Mouse (Mus musculus) embryonic facial prominence, embryonic 12.5 days (tissue): ENCODE data around the gene Ube2a. TPM values are rescaled to one million over a fixed set of nuclear protein-coding genes. Genes with fewer than 3 reads are reported as not detected.

Source experiments
- ATAC-seq: fragments of 200-750 bp; cut with Nextera tagmentation; 2 replicates; pipeline ENCODE4 v1.8.0; 2017; ENCODE audit not compliant: insufficient number of reproducible peaks, insufficient read depth, low FRiP score, low TSS enrichment
- H3K27ac ChIP-seq: fragments of 300-500 bp; sonication (generic); 2 replicates; pipeline ENCODE4 v1.5.1; 2016; ENCODE audit warnings: mild to moderate bottlenecking
- H3K27me3 ChIP-seq: fragments of 300-500 bp; sonication (generic); 2 replicates; pipeline ENCODE4 v1.6.1; 2016; ENCODE audit warnings: mild to moderate bottlenecking, moderate library complexity
- H3K36me3 ChIP-seq: fragments of 300-500 bp; sonication (generic); 2 replicates; pipeline ENCODE4 v1.6.1; 2016; ENCODE audit warnings: mild to moderate bottlenecking
- H3K4me1 ChIP-seq: fragments of 300-500 bp; sonication (generic); 2 replicates; pipeline ENCODE4 v1.6.1; 2016
- H3K4me2 ChIP-seq: fragments of 300-500 bp; sonication (generic); replicated peaks from 2 replicates; pipeline ENCODE4 v1.6.1; 2016; ENCODE audit warnings: mild to moderate bottlenecking, moderate library complexity
- H3K4me3 ChIP-seq: fragments of 300-500 bp; sonication (generic); 2 replicates; pipeline ENCODE4 v1.5.1; 2016; ENCODE audit warnings: mild to moderate bottlenecking
- H3K9ac ChIP-seq: fragments of 300-500 bp; sonication (generic); 2 replicates; pipeline ENCODE4 v1.6.1; 2016; ENCODE audit warnings: mild to moderate bottlenecking, moderate library complexity
- H3K9me3 ChIP-seq: fragments of 300-500 bp; sonication (generic); 2 replicates; pipeline ENCODE4 v1.6.1; 2016; ENCODE audit warnings: mild to moderate bottlenecking, moderate library complexity
- WGBS: fragments of 180-500 bp; shearing (Covaris S2); methylation state at CpG from one replicate; pipeline ENCODE4 v1.1.7; 2016; 5-methylcytosine and 5-hydroxymethylcytosine counted together
- polyA plus RNA-seq: library from polyadenylated mRNA; unstranded; fragments of >200 nt; fragmentation: Nextera tagmentation; extraction: Ambion mirVana; gene quantifications from 2 replicates; pipeline ENCODE4 v1.2.1, GENCODE M21; 2016

The Ube2a gene
- 118 and 120 TPM in 2 replicates for polyA plus RNA-seq

GRCm38 (mm10) chrX:36873765-36874164 lies at the start of gene Ube2a, which contains the start of gene C330007P06Rik:
Gene Ube2a, plus strand, starts transcription at chrX:36873900.
Gene C330007P06Rik, minus strand, starts transcription at chrX:36874111.
- peak within 1 kb of the TSS; percentile 75 for H3K9ac ChIP-seq
- WGBS, result 26% methylated on average over 8 of the region's 8 CpGs
- H3K27me3 ChIP-seq, result no peaks in the 10 kb centered on the region
- no peaks in the 10 kb centered on the region for H3K9me3 ChIP-seq
- peak; percentile 13; the same call in 1 of the 2 replicates for ATAC-seq
- peak within 1 kb of the TSS; percentile 80 for H3K27ac ChIP-seq
- H3K4me3 ChIP-seq, result peak within 1 kb of the TSS; percentile 64
- H3K36me3 ChIP-seq, result no peaks in the 10 kb centered on the region
- no peaks in the 10 kb centered on the region for H3K4me1 ChIP-seq
- H3K4me2 ChIP-seq, result peak within 1 kb of the TSS; percentile 54

GRCm38 (mm10) chrX:36823932-36824711 lies 49.6 kb upstream of the Ube2a start:
- Histone ChIP-seq H3K27me3 (no peaks in the 10 kb centered on the region), H3K4me3 (no peak overlapping the region), H3K9me3 (no peaks in the 10 kb centered on the region), H3K36me3 (no peaks in the 10 kb centered on the region), H3K27ac (no peak overlapping the region), H3K4me1 (no peaks in the 10 kb centered on the region), H3K4me2 (no peak overlapping the region), H3K9ac (no peak overlapping the region)
- no peak for ATAC-seq
- WGBS, result 76% methylated on average over 10 of the region's 10 CpGs

GRCm38 (mm10) chrX:36825032-36825431 lies 48.7 kb upstream of the Ube2a start:
- Histone ChIP-seq H3K4me1 (no peaks in the 10 kb centered on the region), H3K36me3 (no peaks in the 10 kb centered on the region), H3K4me2 (no peak overlapping the region), H3K27me3 (no peaks in the 10 kb centered on the region), H3K27ac (no peak overlapping the region), H3K4me3 (no peak overlapping the region), H3K9me3 (no peaks in the 10 kb centered on the region), H3K9ac (no peak overlapping the region)
- ATAC-seq, result no peak
- WGBS, result 62% methylated on average over 2 of the region's 2 CpGs

GRCm38 (mm10) chrX:36826873-36827272 lies 46.8 kb upstream of the Ube2a start:
- no peak overlapping the region for H3K4me2 ChIP-seq
- H3K4me1 ChIP-seq, result no peaks in the 10 kb centered on the region
- H3K4me3 ChIP-seq, result no peak overlapping the region
- H3K27me3 ChIP-seq, result no peaks in the 10 kb centered on the region
- H3K27ac ChIP-seq, result no peak overlapping the region
- ATAC-seq, result no peak
- no peaks in the 10 kb centered on the region for H3K36me3 ChIP-seq
- no peak overlapping the region for H3K9ac ChIP-seq
- no peaks in the 10 kb centered on the region for H3K9me3 ChIP-seq
- 91% methylated on average over 2 of the region's 5 CpGs for WGBS

GRCm38 (mm10) chrX:36830271-36830670 lies 43.4 kb upstream of the Ube2a start:
- Histone ChIP-seq H3K9me3 (no peaks in the 10 kb centered on the region), H3K4me3 (no peak overlapping the region), H3K36me3 (no peaks in the 10 kb centered on the region), H3K4me2 (no peak overlapping the region), H3K27ac (no peak overlapping the region), H3K4me1 (no peaks in the 10 kb centered on the region), H3K9ac (no peak overlapping the region), H3K27me3 (no peaks in the 10 kb centered on the region)
- no peak for ATAC-seq
- 43% methylated on average over 5 of the region's 5 CpGs for WGBS

GRCm38 (mm10) chrX:36831632-36832031 lies 42.1 kb upstream of the Ube2a start:
- Histone ChIP-seq H3K4me2 (no peak overlapping the region), H3K9me3 (no peaks in the 10 kb centered on the region), H3K36me3 (no peaks in the 10 kb centered on the region), H3K27ac (no peak overlapping the region), H3K4me1 (no peaks in the 10 kb centered on the region), H3K9ac (no peak overlapping the region), H3K4me3 (no peak overlapping the region), H3K27me3 (no peaks in the 10 kb centered on the region)
- 78% methylated on average over 4 of the region's 4 CpGs for WGBS
- ATAC-seq, result no peak

- H3K27me3 ChIP-seq, result no peaks in the 10 kb centered on the region
- WGBS, result 26% methylated on average over 19 of the region's 19 CpGs
- no peaks in the 10 kb centered on the region for H3K9me3 ChIP-seq
- H3K4me1 ChIP-seq, result no peaks in the 10 kb centered on the region
- no peak overlapping the region for H3K27ac ChIP-seq
- no peaks in the 10 kb centered on the region for H3K36me3 ChIP-seq
- H3K4me2 ChIP-seq, result peak overlapping the region; percentile 44
- peak overlapping the region; percentile 24; the same call in 1 of the 2 replicates for H3K9ac ChIP-seq
- 0 out of 2 replicates have a peak overlapping the region, but pooled peaks have one; percentile 15 for H3K4me3 ChIP-seq
- peak; percentile 52; the same call in 1 of the 2 replicates for ATAC-seq
These were observed 40.2 kb upstream of the Ube2a start for GRCm38 (mm10) chrX:36833397-36834084.

- H3K4me2 ChIP-seq, result no peak overlapping the region
- ATAC-seq, result no peak
These were observed 36.5 kb upstream of the Ube2a start for GRCm38 (mm10) chrX:36837069-36837676.

GRCm38 (mm10) chrX:36839391-36839790 lies 34.3 kb upstream of the Ube2a start:
- no peak overlapping the region for H3K4me3 ChIP-seq
- H3K9me3 ChIP-seq, result no peaks in the 10 kb centered on the region
- ATAC-seq, result no peak
- no peaks in the 10 kb centered on the region for H3K36me3 ChIP-seq
- H3K4me2 ChIP-seq, result no peak overlapping the region
- H3K27me3 ChIP-seq, result no peaks in the 10 kb centered on the region
- no peak overlapping the region for H3K27ac ChIP-seq
- H3K4me1 ChIP-seq, result no peaks in the 10 kb centered on the region
- WGBS, result 85% methylated on average over 7 of the region's 7 CpGs
- no peak overlapping the region for H3K9ac ChIP-seq

More at GRCm38 (mm10) chrX:36837069-36837676, 36.5 kb upstream of the Ube2a start:
- 48% methylated on average over 6 of the region's 6 CpGs for WGBS
- H3K36me3 ChIP-seq, result no peaks in the 10 kb centered on the region
- H3K9me3 ChIP-seq, result no peaks in the 10 kb centered on the region
- no peaks in the 10 kb centered on the region for H3K27me3 ChIP-seq
- no peak overlapping the region for H3K4me3 ChIP-seq
- H3K9ac ChIP-seq, result no peak overlapping the region
- H3K4me1 ChIP-seq, result no peaks in the 10 kb centered on the region
- H3K27ac ChIP-seq, result no peak overlapping the region

GRCm38 (mm10) chrX:36841698-36842097 lies 32.0 kb upstream of the Ube2a start:
- Histone ChIP-seq H3K27me3 (no peaks in the 10 kb centered on the region), H3K4me2 (no peak overlapping the region), H3K9ac (no peak overlapping the region), H3K9me3 (no peaks in the 10 kb centered on the region), H3K4me3 (no peak overlapping the region), H3K4me1 (no peaks in the 10 kb centered on the region), H3K36me3 (no peaks in the 10 kb centered on the region), H3K27ac (no peak overlapping the region)
- no peak for ATAC-seq
- 77% methylated on average over 6 of the region's 6 CpGs for WGBS

- 77% methylated on average over 4 of the region's 4 CpGs for WGBS
- Histone ChIP-seq H3K36me3 (no peaks in the 10 kb centered on the region), H3K4me1 (no peaks in the 10 kb centered on the region), H3K27ac (no peak overlapping the region), H3K27me3 (no peaks in the 10 kb centered on the region), H3K4me3 (no peak overlapping the region), H3K4me2 (no peak overlapping the region), H3K9ac (no peak overlapping the region), H3K9me3 (no peaks in the 10 kb centered on the region)
- ATAC-seq, result no peak
These were observed 30.2 kb upstream of the Ube2a start for GRCm38 (mm10) chrX:36843346-36843990.
